Mouse (Mus musculus): ENCODE results near the gene 4930469K13Rik.

4930469K13Rik gene

DNA sequence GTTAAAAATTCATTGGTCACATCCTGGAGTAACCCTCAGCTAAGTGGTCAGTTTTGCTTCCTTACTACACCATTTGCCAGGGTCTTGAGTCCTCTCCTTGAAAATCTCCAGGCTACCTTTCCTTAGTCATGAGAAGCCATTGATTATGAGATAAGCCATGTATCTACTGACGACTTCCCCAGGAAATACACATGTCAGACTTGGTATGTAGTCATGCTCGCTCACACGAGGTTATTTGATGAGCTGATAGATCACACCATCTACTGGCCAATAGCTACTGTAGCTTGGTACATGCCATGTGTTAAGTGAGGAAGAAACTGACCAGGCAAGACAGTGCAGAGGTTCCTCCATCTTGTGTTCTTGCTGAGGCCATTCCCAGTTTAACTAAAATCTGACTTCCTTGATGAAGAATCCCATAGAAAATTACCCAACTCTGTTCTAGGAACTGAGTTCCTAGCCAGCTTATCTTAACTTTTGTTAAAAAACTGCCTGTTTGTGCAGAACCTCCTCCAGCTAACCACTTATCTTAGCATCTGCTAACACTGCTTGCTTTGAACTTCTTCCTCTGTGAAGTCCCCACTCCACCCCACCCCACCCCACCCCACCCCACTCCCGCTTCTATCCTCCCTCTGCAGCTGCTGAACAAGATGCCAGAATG, 158.8 kb downstream of the 4930469K13Rik start:
- DNase-seq (ENCODE audit: low spot score in 2 of 2) = no peak

DNA sequence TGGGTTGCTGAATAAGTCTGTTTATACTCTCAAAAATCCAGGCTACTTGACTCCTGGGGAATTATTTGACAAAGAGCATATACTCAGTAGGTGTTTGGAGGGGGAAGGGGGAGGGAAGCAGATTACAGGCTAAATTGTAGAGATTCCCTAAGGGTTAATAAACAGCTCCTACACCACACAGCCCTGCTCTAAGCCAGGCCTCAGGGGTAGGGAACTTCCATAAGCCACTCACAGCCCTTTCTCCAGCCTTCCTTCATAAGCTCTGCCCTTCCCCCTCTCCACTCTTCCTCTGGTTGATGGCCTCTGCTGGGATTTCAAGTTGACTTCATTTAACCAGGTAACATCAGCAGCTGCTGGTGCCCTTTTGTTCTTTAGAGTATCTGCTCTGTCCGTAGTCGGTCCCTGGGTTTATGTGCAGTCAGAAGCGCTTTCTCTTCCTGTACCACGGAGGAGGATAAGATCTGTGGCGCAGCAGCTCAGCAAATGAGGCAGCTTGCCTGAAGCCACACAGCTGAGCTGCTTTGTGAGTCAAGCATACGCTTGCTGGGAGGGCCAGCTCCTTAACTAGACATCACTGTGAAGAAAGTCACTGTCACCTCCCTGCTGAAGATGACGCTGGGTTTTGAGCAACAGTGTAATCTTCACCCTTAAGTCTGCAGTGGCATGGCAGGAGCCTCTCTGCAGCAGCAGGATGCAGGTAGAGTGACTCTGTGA, 159.6 kb downstream of the 4930469K13Rik start:
- no peak for DNase-seq (ENCODE audit: low spot score in 2 of 2)

DNA sequence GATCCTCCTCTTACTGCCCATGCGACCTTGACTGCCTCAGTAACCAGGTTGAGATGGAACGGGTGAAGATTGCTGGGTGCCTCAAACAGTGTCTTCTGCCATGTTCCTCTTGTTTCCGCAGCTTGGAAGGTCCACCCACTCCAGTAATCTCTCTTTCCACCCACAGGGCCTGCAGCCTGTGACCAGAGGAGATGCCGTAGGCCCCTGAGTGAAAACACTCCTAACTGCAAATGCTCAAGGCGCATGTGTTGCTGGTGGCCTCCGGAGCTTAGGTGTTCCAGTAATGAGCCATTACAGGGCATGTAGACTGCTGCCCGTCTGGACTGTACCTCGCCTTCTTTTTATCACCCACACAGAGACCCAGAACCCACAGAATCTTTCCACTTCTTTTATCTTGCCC, 160.7 kb downstream of the 4930469K13Rik start:
- DNase-seq (ENCODE audit: low spot score in 2 of 2) = no peak

DNA sequence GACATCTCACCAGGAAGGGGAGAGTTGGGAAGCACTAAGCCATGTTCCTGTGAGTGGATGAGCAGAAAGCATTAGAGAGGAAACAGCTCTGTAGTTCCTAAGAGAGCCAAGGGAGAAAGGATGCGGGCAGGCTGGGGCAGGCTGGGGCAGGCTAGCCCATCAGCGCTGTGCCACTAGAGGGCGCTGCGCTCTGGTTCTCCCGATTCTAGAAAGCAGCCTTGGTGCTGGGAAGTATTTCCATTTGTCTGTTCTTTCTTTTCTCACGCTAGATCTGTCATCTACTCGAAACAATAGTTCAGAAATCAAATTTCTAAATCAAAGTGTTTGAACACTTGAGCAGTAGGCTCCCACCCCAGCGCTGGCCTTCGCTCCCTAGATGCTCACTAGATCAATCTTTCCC, 164.1 kb downstream of the 4930469K13Rik start:
- no peak for DNase-seq (ENCODE audit: low spot score in 2 of 2)

DNA sequence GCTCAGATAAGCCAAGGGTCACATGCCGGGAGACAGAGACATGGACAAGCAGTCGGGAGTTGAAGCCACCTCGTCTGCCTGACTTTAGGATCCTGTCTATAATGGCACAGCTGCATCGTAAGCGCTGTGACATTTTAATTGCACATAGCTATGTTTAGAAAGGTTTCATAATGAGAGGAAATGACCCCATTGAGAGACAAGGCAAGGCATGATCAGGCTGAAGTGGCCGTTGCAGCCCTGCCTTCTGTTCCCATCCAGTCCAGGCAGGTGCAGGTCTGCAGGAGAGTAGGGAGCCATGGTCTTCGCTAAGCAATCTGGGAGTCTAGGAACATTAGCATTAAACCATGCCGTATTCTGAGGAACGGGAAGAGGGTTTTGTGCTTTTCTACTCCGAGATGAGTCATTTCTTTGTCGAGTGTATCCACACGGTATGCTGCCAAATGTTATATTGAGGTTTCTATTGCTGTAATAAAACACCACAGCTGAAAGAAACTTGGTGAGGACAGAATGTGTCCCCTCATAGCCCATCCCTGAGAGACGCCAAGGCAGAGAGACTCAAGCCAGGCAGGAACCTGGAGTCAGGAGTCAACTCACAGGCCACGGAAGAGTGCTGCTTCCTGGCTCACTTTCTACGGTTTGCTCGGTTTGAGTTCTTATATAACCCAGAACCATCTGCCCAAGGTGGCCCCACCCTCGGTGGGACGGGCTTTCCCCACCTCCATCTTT, 165.8 kb downstream of the 4930469K13Rik start:
- DNase-seq (ENCODE audit: low spot score in 2 of 2) = no peak

DNA sequence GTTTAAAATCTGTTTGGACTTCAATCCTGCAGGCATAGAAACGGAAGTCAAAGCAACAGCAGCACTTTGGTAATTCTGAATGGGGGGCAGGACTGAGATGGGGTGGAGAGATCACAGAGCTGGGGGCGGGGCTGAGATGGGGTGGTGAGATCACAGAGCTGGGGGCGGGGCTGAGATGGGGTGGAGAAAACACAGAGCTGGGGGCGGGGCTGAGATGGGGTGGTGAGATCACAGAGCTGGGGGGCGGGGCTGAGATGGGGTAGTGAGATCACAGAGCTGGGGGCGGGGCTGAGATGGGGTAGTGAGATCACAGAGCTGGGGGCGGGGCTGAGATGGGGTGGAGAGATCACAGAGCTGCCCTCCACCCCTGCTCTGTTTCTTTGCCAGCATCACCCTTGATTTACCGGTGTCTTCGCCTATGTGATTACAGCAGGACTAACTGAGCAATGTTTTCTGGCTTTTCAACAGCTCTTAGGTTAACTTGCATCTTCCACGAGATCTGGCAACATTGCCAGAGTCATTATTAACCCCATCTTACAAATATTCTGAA, 166.4 kb downstream of the 4930469K13Rik start:
- DNase-seq (ENCODE audit: low spot score in 2 of 2) = no peak

DNA sequence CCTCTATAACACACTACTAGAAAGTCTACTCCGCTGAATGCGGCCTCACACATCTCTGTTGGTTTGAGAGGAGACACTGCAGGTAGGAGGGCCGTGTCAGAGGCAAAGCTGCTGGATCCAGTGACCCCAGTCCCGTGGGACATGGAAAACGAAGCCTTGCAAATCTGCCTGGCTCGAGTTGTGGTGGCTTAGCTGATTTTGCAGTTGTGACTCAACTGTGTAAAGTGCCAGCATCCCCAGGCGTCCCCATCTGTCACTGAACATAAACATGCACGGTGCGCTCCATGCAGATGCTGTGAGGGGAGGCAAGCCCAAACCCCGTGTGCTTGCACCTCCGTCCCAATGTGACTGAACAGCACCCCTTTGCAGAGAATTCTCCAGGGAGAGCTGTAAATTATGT, 168.9 kb downstream of the 4930469K13Rik start:
- no peak for DNase-seq (ENCODE audit: low spot score in 2 of 2)

DNA sequence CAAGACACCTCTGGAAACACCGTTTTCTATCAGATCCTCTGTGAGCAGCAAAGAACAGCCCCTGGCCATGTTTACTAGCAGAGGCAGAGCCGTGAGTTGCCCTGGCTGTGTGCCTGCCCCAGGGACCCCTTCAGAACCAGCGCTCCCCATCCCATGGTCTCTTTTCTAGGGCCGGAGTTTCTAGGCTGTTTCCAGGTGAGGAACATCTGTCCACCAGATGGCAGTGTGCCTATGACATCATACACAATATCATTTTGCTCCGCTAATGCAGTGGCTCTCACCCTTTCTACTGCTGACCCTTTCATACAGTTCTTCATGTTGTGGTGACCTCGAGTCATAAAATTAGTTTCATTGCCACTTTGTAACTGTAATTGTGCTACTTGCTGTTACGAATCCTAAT, 169.7 kb downstream of the 4930469K13Rik start:
- DNase-seq (ENCODE audit: low spot score in 2 of 2) = no peak

DNA sequence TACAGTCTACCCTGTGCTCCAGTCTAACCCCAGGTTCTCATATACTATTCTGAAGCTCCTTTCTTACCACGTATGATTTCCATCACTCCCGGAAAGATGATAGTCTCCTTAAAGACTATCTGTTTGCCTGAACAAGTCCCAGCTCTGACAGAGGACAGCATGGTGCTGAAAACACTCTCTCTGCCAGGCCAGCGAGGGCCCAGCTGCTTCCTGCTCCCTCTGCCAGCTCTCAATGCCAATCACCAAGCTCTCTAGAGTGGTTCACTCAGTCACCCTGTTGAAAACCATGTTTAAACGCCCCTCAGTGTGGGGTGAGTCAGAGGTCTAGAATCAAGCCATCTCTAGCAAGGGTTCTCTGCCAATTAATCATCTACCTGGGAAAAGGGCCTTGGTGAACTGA, 170.5 kb downstream of the 4930469K13Rik start:
- DNase-seq (ENCODE audit: low spot score in 2 of 2) = no peak

DNA sequence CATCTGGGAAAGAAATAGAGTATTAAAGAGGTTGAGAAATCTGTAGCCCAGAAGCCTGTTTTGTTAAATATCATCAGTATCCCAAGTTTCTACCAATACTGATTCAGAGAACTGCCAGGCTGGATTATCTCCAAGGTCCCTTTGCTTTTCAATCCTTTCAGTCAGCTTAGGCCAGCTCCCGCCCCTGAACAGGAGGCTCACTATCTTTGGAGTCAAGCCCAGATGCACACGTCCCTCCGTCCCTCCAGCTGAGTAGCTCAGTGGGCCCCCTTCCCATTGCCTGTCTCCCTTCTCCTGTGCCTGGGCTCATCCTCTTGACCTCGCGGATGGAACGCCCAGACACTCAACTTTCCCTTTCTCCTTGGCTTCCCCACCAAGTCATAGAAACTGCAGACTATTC, 171.0 kb downstream of the 4930469K13Rik start:
- no peak for DNase-seq (ENCODE audit: low spot score in 2 of 2)

DNA sequence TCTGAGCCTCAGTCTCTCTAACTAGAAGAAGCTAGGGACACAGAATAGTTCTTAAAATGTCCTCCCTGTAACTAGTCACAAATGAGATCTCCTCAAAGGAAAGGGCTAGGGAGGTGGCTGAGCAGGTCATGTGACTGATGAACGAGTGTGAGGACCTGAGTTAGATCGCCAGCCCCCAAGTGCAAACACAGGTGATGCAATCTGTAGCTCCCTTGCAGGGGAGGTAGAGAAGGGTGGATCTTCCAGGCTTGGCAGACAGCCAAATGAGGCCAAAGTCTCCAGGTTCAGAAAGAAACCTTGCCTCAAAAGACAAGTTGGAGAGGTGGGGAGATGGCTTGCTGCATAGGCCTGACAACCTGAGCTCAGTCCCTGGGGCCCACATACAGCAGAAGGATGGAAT, 171.8 kb downstream of the 4930469K13Rik start:
- no peak for DNase-seq (ENCODE audit: low spot score in 2 of 2)

DNA sequence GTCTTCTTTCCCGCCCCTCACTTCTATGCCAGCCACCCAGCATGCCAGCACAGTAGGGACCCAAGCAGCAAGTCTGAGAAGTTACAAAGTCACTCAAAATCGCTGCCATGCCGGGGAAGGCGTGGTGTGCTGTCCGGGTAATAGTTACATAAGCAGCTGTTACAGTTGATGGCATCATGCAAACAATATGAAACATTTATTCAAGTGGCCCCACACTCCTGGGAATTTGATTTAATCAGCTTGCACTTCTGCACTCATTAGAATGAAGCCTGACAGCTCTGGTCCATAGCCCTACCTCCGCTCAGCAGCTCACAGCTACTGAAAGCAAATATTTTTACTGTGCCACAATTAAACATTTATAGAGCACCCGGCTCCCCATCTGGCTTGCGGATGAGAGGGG, 172.6 kb downstream of the 4930469K13Rik start:
- DNase-seq (ENCODE audit: low spot score in 2 of 2) = no peak

All from frontal cortex, postnatal 25 days (tissue).